Mouse (Mus musculus) neural tube, embryonic 12.5 days (tissue): ENCODE data around the gene Gm49396. TPM values are rescaled to one million over a fixed set of nuclear protein-coding genes. Genes with fewer than 3 reads are reported as not detected.

ENCODE experiments used
- ATAC-seq: fragments of 200-750 bp; cut with Nextera tagmentation; 2 replicates; pipeline ENCODE4 v1.8.0; 2017; ENCODE audit warnings: low read depth, mild to moderate bottlenecking, moderate TSS enrichment, moderate library complexity; ENCODE audit not compliant: low FRiP score
- H3K27ac ChIP-seq: fragments of 300-500 bp; sonication (generic); 2 replicates; pipeline ENCODE4 v1.5.1; 2016
- H3K27me3 ChIP-seq: fragments of 300-500 bp; sonication (generic); replicated peaks from 2 replicates; pipeline ENCODE4 v1.6.1; 2016; ENCODE audit warnings: mild to moderate bottlenecking
- H3K36me3 ChIP-seq: fragments of 300-500 bp; sonication (generic); 2 replicates; pipeline ENCODE4 v1.6.1; 2016; ENCODE audit warnings: mild to moderate bottlenecking
- H3K4me1 ChIP-seq: fragments of 300-500 bp; sonication (generic); 2 replicates; pipeline ENCODE4 v1.6.1; 2016
- H3K4me2 ChIP-seq: fragments of 300-500 bp; sonication (generic); replicated peaks from 2 replicates; pipeline ENCODE4 v1.6.1; 2016; ENCODE audit warnings: mild to moderate bottlenecking
- H3K4me3 ChIP-seq: fragments of 300-500 bp; sonication (generic); 2 replicates; pipeline ENCODE4 v1.5.1; 2016
- H3K9ac ChIP-seq: fragments of 300-500 bp; sonication (generic); 2 replicates; pipeline ENCODE4 v1.6.1; 2016; ENCODE audit warnings: mild to moderate bottlenecking
- H3K9me3 ChIP-seq: fragments of 300-500 bp; sonication (generic); 2 replicates; pipeline ENCODE4 v1.6.1; 2016; ENCODE audit warnings: mild to moderate bottlenecking
- WGBS: fragments of 180-500 bp; shearing (Covaris S2); methylation state at CpG from one replicate; pipeline ENCODE4 v1.1.7; 2016; 5-methylcytosine and 5-hydroxymethylcytosine counted together
- polyA plus RNA-seq: library from polyadenylated mRNA; unstranded; fragments of >200 nt; fragmentation: Nextera tagmentation; extraction: Ambion mirVana; gene quantifications from 2 replicates; pipeline ENCODE4 v1.2.1, GENCODE M21; 2016

The Gm49396 gene
- polyA plus RNA-seq, 1 experiment from 2014 or later: 16.2 TPM

DNA sequence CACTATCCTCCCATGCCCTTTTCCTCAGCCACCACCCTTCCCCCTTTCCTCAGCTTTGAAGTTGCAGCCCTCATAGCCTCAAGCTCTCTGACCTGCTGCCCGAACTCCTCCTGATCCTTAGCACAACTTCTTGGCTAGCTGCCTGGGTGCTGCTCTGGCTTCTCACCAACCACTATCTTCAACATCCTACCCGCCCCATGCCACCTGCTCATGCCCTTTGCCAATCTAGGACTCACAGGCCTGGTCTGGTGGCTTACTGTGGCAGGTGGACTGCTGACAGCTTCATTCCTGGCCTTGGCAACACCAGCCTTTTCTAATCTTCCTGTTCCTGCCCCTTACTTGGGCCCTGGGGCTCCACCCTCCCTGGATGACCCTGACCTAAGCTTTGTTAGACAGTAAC lies 9.8 kb downstream of the Gm49396 start:
- Histone ChIP-seq H3K4me1 (no peaks in the 10 kb centered on the region), H3K9me3 (no peaks in the 10 kb centered on the region), H3K4me2 (no peak overlapping the region), H3K36me3 (peaks cover 94% of the 10 kb centered on the region), H3K27ac (no peak overlapping the region), H3K9ac (no peak overlapping the region), H3K4me3 (no peak overlapping the region), H3K27me3 (no peaks in the 10 kb centered on the region)
- ATAC-seq: no peak
- WGBS: 84% methylated on average over 2 of the region's 2 CpGs

- H3K27me3 ChIP-seq: no peaks in the 10 kb centered on the region
- H3K36me3 ChIP-seq: peaks cover 99% of the 10 kb centered on the region
- no peaks in the 10 kb centered on the region for H3K4me1 ChIP-seq
- H3K27ac ChIP-seq: no peak overlapping the region
- H3K9me3 ChIP-seq: no peaks in the 10 kb centered on the region
- H3K9ac ChIP-seq: no peak overlapping the region
- H3K4me3 ChIP-seq: no peak overlapping the region
- H3K4me2 ChIP-seq: no peak overlapping the region
- 95% methylated on average over 8 of the region's 8 CpGs for WGBS
- ATAC-seq: no peak
These were observed 16.8 kb downstream of the Gm49396 start for GRCm38 (mm10) chr7:30579950-30580349.

DNA sequence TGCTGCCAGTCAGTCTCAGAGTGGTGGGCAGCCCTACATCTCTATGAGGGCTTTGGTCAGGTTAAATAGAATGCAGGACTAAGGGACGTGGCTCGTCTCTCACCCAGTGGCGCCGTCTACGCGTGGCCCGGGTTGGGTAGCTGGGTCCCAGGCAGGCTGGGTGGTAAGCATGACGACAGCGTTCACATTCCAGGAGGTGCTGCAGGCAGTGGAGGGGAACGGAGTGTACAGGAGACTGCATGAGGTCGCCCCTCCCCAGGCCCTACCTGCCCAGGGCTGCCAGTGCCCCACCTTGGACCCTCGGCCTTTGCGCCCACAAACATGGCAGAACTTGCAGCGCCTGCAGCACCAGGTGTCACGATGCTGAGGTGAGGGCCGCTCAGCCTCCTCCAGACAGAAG lies 18.4 kb downstream of the Gm49396 start:
- 97% methylated on average over 16 of the region's 16 CpGs for WGBS
- no peak overlapping the region for H3K4me2 ChIP-seq
- peaks cover 99% of the 10 kb centered on the region for H3K36me3 ChIP-seq
- H3K27ac ChIP-seq: no peak overlapping the region
- H3K9me3 ChIP-seq: no peaks in the 10 kb centered on the region
- H3K27me3 ChIP-seq: no peaks in the 10 kb centered on the region
- peaks cover 2% of the 10 kb centered on the region for H3K4me1 ChIP-seq
- H3K9ac ChIP-seq: no peak overlapping the region
- no peak for ATAC-seq
- no peak overlapping the region for H3K4me3 ChIP-seq

- Histone ChIP-seq H3K4me2 (no peak overlapping the region), H3K4me1 (peaks cover 13% of the 10 kb centered on the region), H3K9ac (no peak overlapping the region), H3K9me3 (no peaks in the 10 kb centered on the region), H3K4me3 (no peak overlapping the region), H3K27me3 (no peaks in the 10 kb centered on the region), H3K36me3 (peaks cover 73% of the 10 kb centered on the region), H3K27ac (no peak overlapping the region)
- WGBS: 96% methylated on average over 10 of the region's 10 CpGs
- ATAC-seq: no peak
These were observed 21.2 kb downstream of the Gm49396 start for GRCm38 (mm10) chr7:30584339-30584738.

DNA sequence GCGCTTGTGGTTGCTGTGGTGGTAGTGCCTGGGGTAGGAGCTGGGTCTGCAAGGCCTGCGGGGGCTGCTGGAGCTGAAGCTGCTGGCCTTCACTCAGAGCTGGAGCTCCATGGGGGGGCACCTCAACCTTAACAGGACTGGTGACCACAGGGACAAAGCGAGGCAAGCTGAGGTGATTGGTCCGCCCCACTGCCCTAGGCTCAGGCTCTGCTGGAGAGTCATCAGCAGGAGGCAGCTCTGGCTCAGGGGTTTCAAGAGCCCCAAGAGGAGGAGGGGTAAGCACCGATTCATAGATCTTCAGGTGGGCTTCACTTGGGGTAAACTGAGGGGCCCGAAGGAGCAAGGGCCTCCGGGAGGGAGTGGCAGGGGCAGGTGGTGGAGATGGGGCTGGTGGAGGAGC lies 22.0 kb downstream of the Gm49396 start:
- H3K27me3 ChIP-seq: no peaks in the 10 kb centered on the region
- no peak for ATAC-seq
- H3K9ac ChIP-seq: no peak overlapping the region
- no peak overlapping the region for H3K4me2 ChIP-seq
- H3K36me3 ChIP-seq: peaks cover 65% of the 10 kb centered on the region
- H3K27ac ChIP-seq: no peak overlapping the region
- peaks cover 19% of the 10 kb centered on the region for H3K4me1 ChIP-seq
- no peak overlapping the region for H3K4me3 ChIP-seq
- no peaks in the 10 kb centered on the region for H3K9me3 ChIP-seq
- 98% methylated on average over 7 of the region's 7 CpGs for WGBS

DNA sequence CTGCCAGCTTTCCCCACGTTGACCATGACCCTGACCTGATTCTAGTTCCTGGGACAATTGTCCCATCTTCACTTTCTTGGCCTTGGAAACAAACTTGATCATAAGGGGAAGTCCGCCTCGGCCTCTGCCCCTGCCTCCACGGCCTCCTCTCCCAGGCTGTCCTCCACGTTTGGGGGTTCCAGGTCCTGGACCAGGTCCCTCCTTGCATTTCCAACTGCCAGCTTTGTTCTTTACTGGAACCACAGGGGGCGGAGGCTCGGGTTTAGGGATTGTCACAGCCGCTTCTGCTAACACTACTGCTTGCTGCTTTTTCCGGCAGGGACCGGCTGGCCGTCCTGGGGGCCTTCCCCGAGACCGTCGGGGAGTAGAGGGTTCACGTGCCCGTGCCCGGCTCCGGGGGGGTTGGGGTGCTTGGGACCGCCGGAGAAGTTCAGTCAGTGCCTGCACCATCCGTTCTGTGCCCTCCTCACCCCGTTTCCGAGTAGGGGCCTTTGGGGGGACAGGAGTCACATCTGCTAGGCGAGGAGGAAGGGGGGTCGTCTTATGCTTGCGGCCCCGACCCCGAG lies 23.4 kb downstream of the Gm49396 start:
- WGBS: 90% methylated on average over 28 of the region's 28 CpGs
- peaks cover 53% of the 10 kb centered on the region for H3K36me3 ChIP-seq
- peaks cover 19% of the 10 kb centered on the region for H3K4me1 ChIP-seq
- H3K4me3 ChIP-seq: no peak overlapping the region
- H3K27me3 ChIP-seq: no peaks in the 10 kb centered on the region
- H3K9me3 ChIP-seq: no peaks in the 10 kb centered on the region
- no peak overlapping the region for H3K9ac ChIP-seq
- no peak overlapping the region for H3K27ac ChIP-seq
- no peak for ATAC-seq
- peak overlapping the region; percentile 75 for H3K4me2 ChIP-seq

DNA sequence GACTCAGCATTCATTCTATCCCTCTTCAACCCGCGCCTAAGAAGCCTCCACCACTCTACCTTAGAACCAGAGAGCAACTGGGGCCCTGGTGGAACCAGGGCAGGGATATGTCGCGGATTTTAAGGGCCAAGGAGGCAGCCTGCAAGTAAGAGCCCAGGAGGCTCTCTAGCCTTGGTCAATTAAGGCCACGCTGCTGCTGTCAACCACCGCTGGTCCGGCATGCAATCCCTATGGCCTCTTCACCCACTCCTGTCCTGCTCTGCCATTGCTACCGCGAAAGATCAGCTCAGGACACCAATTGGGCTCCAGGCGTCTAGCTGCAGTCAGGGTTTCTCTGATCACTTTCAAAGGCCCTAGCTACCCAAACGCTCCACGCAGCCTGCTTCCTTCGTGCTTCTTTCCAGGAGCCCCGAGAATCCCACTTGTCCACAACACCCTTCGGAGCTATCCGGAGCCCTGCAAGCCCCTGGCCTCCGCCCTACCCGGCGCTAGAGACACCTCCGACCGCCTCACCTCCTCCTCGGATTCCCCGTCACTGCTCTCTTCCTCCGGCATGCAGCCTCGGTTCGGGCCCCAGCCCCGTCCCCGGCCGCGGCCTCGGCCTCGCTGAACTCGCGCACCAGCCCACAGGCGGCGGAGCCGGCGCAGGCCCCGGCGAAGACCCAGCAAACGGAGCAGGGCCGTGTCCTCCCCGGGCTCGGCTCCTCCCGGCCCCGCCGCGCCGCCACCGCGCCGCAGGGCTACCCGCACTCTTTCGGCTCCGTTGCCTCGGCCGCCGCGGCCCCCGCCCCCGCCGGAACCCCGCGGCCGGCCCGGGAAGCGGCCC lies 24.9 kb downstream of the Gm49396 start:
- Histone ChIP-seq H3K27ac (peak overlapping the region; percentile 82), H3K4me2 (peak overlapping the region; percentile 75), H3K27me3 (no peaks in the 10 kb centered on the region), H3K9ac (peak overlapping the region; percentile 99), H3K9me3 (no peaks in the 10 kb centered on the region), H3K4me1 (peaks cover 19% of the 10 kb centered on the region), H3K4me3 (peak overlapping the region; percentile 95), H3K36me3 (peaks cover 38% of the 10 kb centered on the region)
- ATAC-seq: peak; percentile 31
- WGBS: under 1% methylated on average over 67 of the region's 67 CpGs

DNA sequence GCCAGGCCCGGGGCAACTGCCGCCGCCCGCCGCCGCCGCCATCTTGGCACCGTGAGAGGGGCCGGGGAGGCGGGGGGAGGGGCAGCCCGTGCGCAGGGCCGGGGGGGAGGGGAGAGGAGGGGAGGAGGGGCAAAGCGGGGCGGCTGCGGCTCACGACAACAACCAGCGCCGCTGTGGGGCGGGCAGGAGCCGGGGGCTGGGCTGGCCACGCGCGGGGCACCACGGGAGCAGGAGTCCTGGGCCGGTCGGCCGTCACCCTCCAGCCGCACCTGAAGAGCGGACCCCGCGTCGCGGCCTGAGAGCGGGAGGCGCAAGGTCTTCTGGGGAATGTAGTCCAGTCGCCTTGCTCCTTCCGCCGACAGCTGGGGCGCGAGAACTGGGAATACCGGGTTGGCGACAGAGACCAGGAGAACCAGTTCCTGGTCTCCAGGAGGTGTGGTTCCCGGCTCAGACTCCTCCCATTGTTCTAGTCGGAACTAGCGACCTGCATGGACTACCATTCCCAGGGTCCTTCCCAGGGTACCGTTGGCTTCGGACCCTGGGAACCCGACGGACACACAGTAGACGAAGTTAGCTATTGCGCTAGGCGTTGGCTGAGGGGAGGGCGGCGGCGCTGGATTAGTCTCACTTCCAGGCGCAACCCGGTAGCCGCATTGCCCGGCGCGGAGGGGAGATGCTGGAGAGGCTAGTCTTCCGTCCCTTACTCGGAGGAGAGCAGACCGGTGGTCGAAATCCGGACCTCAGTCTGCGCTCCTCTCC lies 25.7 kb downstream of the Gm49396 start, which contains the start of gene Kmt2b:
Kmt2b (minus strand) TSS at position 51 of the 759 bp plus-strand sequence.
- WGBS: under 1% methylated on average over 61 of the region's 68 CpGs
- ATAC-seq: peak; percentile 96
- peak within 1 kb of the TSS; percentile 82 for H3K27ac ChIP-seq
- H3K9me3 ChIP-seq: no peaks in the 10 kb centered on the region
- H3K27me3 ChIP-seq: no peaks in the 10 kb centered on the region
- H3K36me3 ChIP-seq: peaks cover 30% of the 10 kb centered on the region
- H3K4me1 ChIP-seq: peaks cover 19% of the 10 kb centered on the region
- peak within 1 kb of the TSS; percentile 95 for H3K4me3 ChIP-seq
- H3K9ac ChIP-seq: peak within 1 kb of the TSS; percentile 99
- peak within 1 kb of the TSS; percentile 75 for H3K4me2 ChIP-seq

GRCm38 (mm10) chr7:30589435-30590301 lies 26.5 kb downstream of the Gm49396 start:
- 26% methylated on average over 40 of the region's 40 CpGs for WGBS
- Histone ChIP-seq H3K9ac (peak overlapping the region; percentile 55), H3K36me3 (peaks cover 21% of the 10 kb centered on the region), H3K4me1 (peaks cover 19% of the 10 kb centered on the region), H3K27me3 (no peaks in the 10 kb centered on the region), H3K4me2 (peak overlapping the region; percentile 75), H3K9me3 (no peaks in the 10 kb centered on the region), H3K4me3 (peak overlapping the region; percentile 95), H3K27ac (peak overlapping the region; percentile 62; the same call in 1 of the 2 replicates)
- ATAC-seq: peak; percentile 79

GRCm38 (mm10) chr7:30590927-30591604 lies 27.9 kb downstream of the Gm49396 start:
- 0 out of 2 replicates have a peak overlapping the region, but pooled peaks have one; percentile 36 for H3K9ac ChIP-seq
- no peak for ATAC-seq
- 85% methylated on average over 9 of the region's 9 CpGs for WGBS

GRCm38 (mm10) chr7:30591605-30591951 lies 28.4 kb downstream of the Gm49396 start:
- Histone ChIP-seq H3K36me3 (peaks cover 2% of the 10 kb centered on the region; the same call in 1 of the 2 replicates), H3K27ac (no peak overlapping the region), H3K4me3 (no peak overlapping the region), H3K4me1 (peaks cover 17% of the 10 kb centered on the region), H3K9ac (0 out of 2 replicates have a peak overlapping the region, but pooled peaks have one; percentile 36), H3K9me3 (no peaks in the 10 kb centered on the region), H3K27me3 (no peaks in the 10 kb centered on the region), H3K4me2 (no peak overlapping the region)
- no peak for ATAC-seq
- WGBS: 42% methylated on average over 4 of the region's 4 CpGs

More at GRCm38 (mm10) chr7:30590927-30591604, 27.9 kb downstream of the Gm49396 start:
- Histone ChIP-seq H3K4me3 (no peak overlapping the region), H3K27ac (no peak overlapping the region), H3K36me3 (peaks cover 7% of the 10 kb centered on the region), H3K9me3 (no peaks in the 10 kb centered on the region), H3K4me2 (no peak overlapping the region), H3K27me3 (no peaks in the 10 kb centered on the region), H3K4me1 (peaks cover 19% of the 10 kb centered on the region)
